Mouse (Mus musculus) layer of hippocampus, adult 9-11 months (tissue): ENCODE measurements at regions not wholly inside any gene's neighbourhood (a gene's known extent, or its start where the extent isn't known, plus 50 kb on each side); places are given as distances from the start of the nearest gene placed in this dataset.

Experiments used
- DNase-seq: peaks from one replicate; pipeline ENCODE4 v3.0.0; 2022

GRCm38 (mm10) chr8:75353786-75354185 is 52.6 kb downstream of the Gm10358 start:
- DNase-seq, result no peak

GRCm38 (mm10) chr8:75350141-75350540 is 56.2 kb downstream of the Gm10358 start:
- DNase-seq, result no peak

- DNase-seq, result no peak
Measured at GRCm38 (mm10) chr8:75348047-75348446, 58.3 kb downstream of the Gm10358 start.

GRCm38 (mm10) chr8:75320614-75321013 is 85.8 kb downstream of the Gm10358 start:
- DNase-seq, result no peak

- DNase-seq, result no peak
Measured at GRCm38 (mm10) chr8:75318526-75318925, 87.9 kb downstream of the Gm10358 start.

GRCm38 (mm10) chr8:75315886-75316285 is 90.5 kb downstream of the Gm10358 start:
- DNase-seq, result peak; percentile 43

- no peak for DNase-seq
Measured at GRCm38 (mm10) chr8:75309463-75309862, 95.7 kb downstream of the Rasd2 start.

- no peak for DNase-seq
Measured at GRCm38 (mm10) chr8:75291921-75292320, 78.2 kb downstream of the Rasd2 start.

- no peak for DNase-seq
Measured at GRCm38 (mm10) chr8:75289933-75290332, 76.2 kb downstream of the Rasd2 start.
